ENCODE assay signal across 7 mouse cellular contexts in genomic region chr12:8773336-8773735, GRCm38 (mm10). TPM values are rescaled to one million over a fixed set of nuclear protein-coding genes. Genes with fewer than 3 reads are reported as not detected.
DNase-seq lines count a peak whose midpoint lies in the region; ATAC-seq lines count a peak whose summit lies in the region.

No protein-coding gene starts in this region.

- peak overlapping the region; percentile 94 for H3K9ac ChIP-seq in neural tube, embryonic 11.5 days (ENCODE audit: low read length)
- H3K9ac ChIP-seq in forebrain, embryonic 13.5 days: peak overlapping the region; percentile 85
- peak overlapping the region; percentile 79; the same call in 1 of the 2 replicates for H3K9ac ChIP-seq in liver, embryonic 13.5 days

- no peaks in the 10 kb centered on the region for H3K9me3 ChIP-seq in neural tube, embryonic 11.5 days (ENCODE audit: control insufficient read depth, low read length)
- H3K9me3 ChIP-seq in forebrain, embryonic 13.5 days (replicated peaks): no peaks in the 10 kb centered on the region
- H3K9me3 ChIP-seq in liver, embryonic 13.5 days (replicated peaks): no peaks in the 10 kb centered on the region

- H3K4me1 ChIP-seq in neural tube, embryonic 11.5 days (ENCODE audit: control insufficient read depth, insufficient read depth, low read length): peaks cover 6% of the 10 kb centered on the region
- H3K4me1 ChIP-seq in forebrain, embryonic 13.5 days: peaks cover 18% of the 10 kb centered on the region
- peaks cover 63% of the 10 kb centered on the region for H3K4me1 ChIP-seq in liver, embryonic 13.5 days (replicated peaks)

- H3K4me2 ChIP-seq in neural tube, embryonic 11.5 days (ENCODE audit: low read depth): peak overlapping the region; percentile 94
- H3K4me2 ChIP-seq in forebrain, embryonic 13.5 days: peak overlapping the region; percentile 92
- H3K4me2 ChIP-seq in liver, embryonic 13.5 days: peak overlapping the region; percentile 96

- H3K27ac ChIP-seq in neural tube, embryonic 11.5 days (ENCODE audit: low read depth, low read length): no peak overlapping the region
- H3K27ac ChIP-seq in forebrain, embryonic 13.5 days: no peak overlapping the region
- H3K27ac ChIP-seq in liver, embryonic 13.5 days: no peak overlapping the region; the same call in 1 of the 2 replicates

- ATAC-seq in neural tube, embryonic 11.5 days (ENCODE audit: insufficient read depth, low FRiP score, low TSS enrichment): no peak
- ATAC-seq in forebrain, embryonic 13.5 days: no peak
- no peak for ATAC-seq in liver, embryonic 13.5 days (ENCODE audit: low read depth)
- ATAC-seq in inflammation-experienced regulatory T-cells, adult 6 months: no peak

- 18% methylated on average over 6 of the region's 6 CpGs for WGBS in neural tube, embryonic 11.5 days
- WGBS in forebrain, embryonic 13.5 days: 25% methylated on average over 6 of the region's 6 CpGs
- WGBS in liver, embryonic 13.5 days (ENCODE audit: insufficient replicate concordance): 56% methylated on average over 6 of the region's 6 CpGs

- H3K27me3 ChIP-seq in neural tube, embryonic 11.5 days (ENCODE audit: control insufficient read depth, insufficient read depth, low read length): no peaks in the 10 kb centered on the region
- no peaks in the 10 kb centered on the region for H3K27me3 ChIP-seq in forebrain, embryonic 13.5 days
- H3K27me3 ChIP-seq in liver, embryonic 13.5 days: peaks cover 44% of the 10 kb centered on the region

- peak overlapping the region; percentile 87 for H3K4me3 ChIP-seq in neural tube, embryonic 11.5 days (ENCODE audit: low read depth, low read length)
- peak overlapping the region; percentile 88 for H3K4me3 ChIP-seq in forebrain, embryonic 13.5 days
- peak overlapping the region; percentile 71 for H3K4me3 ChIP-seq in liver, embryonic 13.5 days (replicated peaks)

- DNase-seq in neural tube, embryonic 11.5 days (ENCODE audit: low spot score): no peak
- DNase-seq in neural tube, embryonic 10.5 days (ENCODE audit: extremely low spot score, low spot score): no peak
- no peak for DNase-seq in liver, embryonic 13.5 days
- no peak for DNase-seq in spleen, adult 18-20 months
- DNase-seq in kidney, postnatal 10 days: no peak

- no peaks in the 10 kb centered on the region for H3K36me3 ChIP-seq in neural tube, embryonic 11.5 days (ENCODE audit: control insufficient read depth, insufficient read depth, low read length)
- no peaks in the 10 kb centered on the region for H3K36me3 ChIP-seq in forebrain, embryonic 13.5 days (ENCODE audit: poor library complexity, severe bottlenecking)
- H3K36me3 ChIP-seq in liver, embryonic 13.5 days: no peaks in the 10 kb centered on the region

RNA-seq across cellular contexts. Expression of gene Sdc1, which starts 2.2 kb away (rescaled TPM):
- 55.7 and 59.1 TPM in 2 replicates for polyA plus RNA-seq in neural tube, embryonic 11.5 days (2014; fragmentation: Nextera tagmentation; extraction: Ambion mirVana)
- 38.2 and 43.4 TPM in 2 replicates for polyA plus RNA-seq in forebrain, embryonic 13.5 days (2015; fragmentation: Nextera tagmentation; extraction: Ambion mirVana)
- 23.3 and 29.6 TPM in 2 replicates for polyA plus RNA-seq in liver, embryonic 13.5 days (2015; fragmentation: Nextera tagmentation; extraction: Ambion mirVana)
- under 1 TPM in 2 of 3 experiments, not detected in 1; 0.30 to 0.74 TPM for polyA plus RNA-seq in inflammation-experienced regulatory T-cells, adult 6 months (2017; shearing (Covaris generic))

Comparison
In these comparisons a context has a peak if more than half of its experiments do, and no peak if none do; other contexts are left out.
1. RNA of gene Sdc1, which starts 2.2 kb away (polyA plus RNA-seq): 55.7 to 59.1 TPM in neural tube, embryonic 11.5 days, 38.2 to 43.4 TPM in forebrain, embryonic 13.5 days and 23.3 to 29.6 TPM in liver, embryonic 13.5 days; 0.30 to 0.74 TPM in inflammation-experienced regulatory T-cells, adult 6 months; every median in the first group is over 10 times any median in the second.
2. Peak in every context shown above with its lines, with median percentiles within 50 percentile points of each other: H3K4me2 ChIP-seq, H3K4me3 ChIP-seq and H3K9ac ChIP-seq.